Mouse (Mus musculus): ENCODE measurements around the gene Cop1. TPM values are rescaled to one million over a fixed set of nuclear protein-coding genes. Genes with fewer than 3 reads are reported as not detected.

The Cop1 gene
- total RNA-seq, 2 experiments from 2014 or later, result 134 to 154 TPM

- peak; percentile 55; the same call in 1 of the 2 replicates for ATAC-seq (replicated peaks; ENCODE audit: poor library complexity)
Observed at GRCm38 (mm10) chr1:159286833-159287232, 54.7 kb downstream of the Cop1 start.

DNA sequence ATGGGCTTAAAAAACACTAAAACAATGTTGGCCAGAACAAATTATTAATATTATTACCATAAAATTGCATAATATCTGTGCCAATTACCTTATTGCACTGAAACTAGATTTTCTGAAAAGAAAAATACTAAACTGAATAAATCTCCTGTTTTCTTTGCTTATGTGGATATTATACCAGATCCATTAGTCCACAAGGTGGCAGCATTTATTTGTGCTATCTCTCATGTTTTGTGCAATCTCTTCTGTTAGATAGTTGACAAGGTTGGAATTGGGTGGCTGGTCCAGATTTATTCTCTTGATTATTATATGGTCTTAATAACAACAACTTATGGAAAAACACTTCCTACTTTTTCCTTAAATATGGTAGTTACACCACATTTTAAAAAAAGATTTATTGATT lies 58.1 kb downstream of the Cop1 start:
- ATAC-seq (replicated peaks; ENCODE audit: poor library complexity), result peak; percentile 69

GRCm38 (mm10) chr1:159290859-159291258 lies 58.7 kb downstream of the Cop1 start:
- peak; percentile 68 for ATAC-seq (replicated peaks; ENCODE audit: poor library complexity)

DNA sequence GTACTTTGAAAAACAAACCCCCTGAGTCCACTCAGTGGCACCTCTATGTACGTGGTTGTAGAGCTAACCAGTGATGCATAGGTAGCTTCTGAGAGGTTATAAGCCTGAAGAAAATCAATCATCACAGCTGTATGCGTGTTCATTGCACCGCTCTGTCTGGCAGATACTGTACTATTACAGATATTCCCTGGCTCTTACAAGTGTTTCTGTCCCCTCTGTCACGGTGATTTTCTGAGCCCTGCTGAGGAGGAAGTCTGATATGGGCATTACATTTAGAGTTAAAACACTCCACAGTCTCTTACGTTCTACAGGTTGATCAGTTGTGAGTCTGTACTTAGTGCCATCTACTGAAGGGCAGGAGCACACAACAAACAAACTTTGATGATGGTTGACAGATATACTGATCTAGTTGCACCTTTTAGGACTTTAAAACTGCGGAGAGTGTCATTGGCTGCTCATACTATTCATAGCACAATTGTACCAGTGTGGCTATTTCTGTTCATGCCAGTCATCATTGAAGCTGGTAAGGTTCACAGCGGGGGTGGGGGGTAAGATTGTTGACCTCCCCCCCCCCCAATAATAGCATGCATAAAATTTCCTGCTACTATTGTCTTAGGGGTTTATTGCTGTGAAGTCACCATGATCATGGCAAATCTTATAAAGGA lies 69.4 kb downstream of the Cop1 start:
- no peak for ATAC-seq (replicated peaks; ENCODE audit: poor library complexity)

DNA sequence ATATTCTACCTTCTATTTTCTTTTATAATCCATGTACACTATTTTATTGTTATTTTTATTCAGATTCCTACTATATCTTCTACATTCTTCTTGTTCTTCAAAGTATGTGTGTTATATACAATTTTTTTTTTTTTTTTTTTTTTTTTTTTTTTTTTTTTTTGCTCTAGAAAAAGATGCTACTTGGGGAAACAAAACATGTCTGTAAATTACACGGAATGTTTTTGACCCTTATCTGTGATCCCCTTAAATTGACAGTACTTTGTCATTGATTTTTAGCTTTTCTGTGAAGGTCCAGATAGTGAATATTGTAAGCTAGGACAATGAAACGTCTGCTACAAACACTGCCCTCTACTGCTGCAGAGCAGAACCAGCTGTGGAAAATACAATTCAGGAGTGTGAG lies 81.5 kb downstream of the Cop1 start:
- ATAC-seq (replicated peaks; ENCODE audit: poor library complexity), result 0 out of 2 replicates have a peak, but pooled peaks have one; percentile 39

- ATAC-seq (replicated peaks; ENCODE audit: poor library complexity), result peak; percentile 42; the same call in 1 of the 2 replicates
Observed at GRCm38 (mm10) chr1:159322586-159322985, 90.5 kb downstream of the Cop1 start.

GRCm38 (mm10) chr1:159331008-159331407 lies 98.9 kb downstream of the Cop1 start:
- ATAC-seq (replicated peaks; ENCODE audit: poor library complexity), result no peak

DNA sequence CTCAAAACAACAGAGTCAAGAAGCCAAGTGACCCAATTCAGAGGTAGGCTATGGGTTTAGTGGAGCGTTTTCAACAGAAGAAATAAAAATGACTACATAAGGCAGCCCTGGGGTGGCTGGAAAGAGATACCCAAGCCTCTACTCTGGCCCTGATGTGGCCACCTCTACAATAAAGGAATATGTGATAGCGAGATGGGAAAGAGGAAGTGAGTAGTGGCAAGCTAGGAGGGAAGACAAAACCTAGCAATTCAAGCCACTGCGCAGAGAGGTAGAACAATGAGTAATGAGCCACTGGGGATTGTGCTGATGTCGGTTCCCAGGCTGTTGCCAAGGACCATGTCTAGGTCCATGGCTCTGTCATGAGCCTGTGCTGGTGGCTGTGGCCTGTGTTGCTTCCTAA lies 102.0 kb downstream of the Cop1 start:
- ATAC-seq (replicated peaks; ENCODE audit: poor library complexity), result peak; percentile 77

DNA sequence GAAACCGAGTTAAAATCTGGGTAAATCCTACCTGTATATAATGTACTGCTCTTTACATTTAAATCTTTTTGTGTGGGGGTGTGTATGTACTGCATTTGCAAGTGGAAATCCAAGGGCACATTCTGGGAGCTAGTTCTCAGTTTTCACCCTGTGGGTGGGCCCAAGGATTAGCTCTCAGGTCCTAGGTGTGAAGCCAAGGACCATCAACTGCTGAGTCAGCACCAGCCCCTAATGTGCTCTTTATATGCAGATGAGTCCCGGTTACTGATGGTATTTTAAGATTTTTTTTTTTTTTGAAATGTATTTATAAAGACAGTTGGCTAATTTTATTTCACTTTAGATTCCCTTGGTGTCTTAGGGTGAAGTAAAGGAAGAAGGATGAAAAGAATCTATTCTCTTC lies 110.2 kb downstream of the Cop1 start:
- no peak for ATAC-seq (replicated peaks; ENCODE audit: poor library complexity)

GRCm38 (mm10) chr1:159355027-159355570 lies 123.0 kb downstream of the Cop1 start:
- ATAC-seq (replicated peaks; ENCODE audit: poor library complexity), result peak; percentile 81

- no peak for ATAC-seq (replicated peaks; ENCODE audit: poor library complexity)
Observed at GRCm38 (mm10) chr1:159358713-159359112, 126.6 kb downstream of the Cop1 start.

- no peak; the same call in 1 of the 2 replicates for ATAC-seq (replicated peaks; ENCODE audit: poor library complexity)
Observed at GRCm38 (mm10) chr1:159371881-159372390, 139.8 kb downstream of the Cop1 start.

- ATAC-seq (replicated peaks; ENCODE audit: poor library complexity), result no peak
Observed at GRCm38 (mm10) chr1:159382218-159382617, 150.1 kb downstream of the Cop1 start.

- ATAC-seq (replicated peaks; ENCODE audit: poor library complexity), result no peak
Observed at GRCm38 (mm10) chr1:159382916-159383315, 150.8 kb downstream of the Cop1 start.

- no peak for ATAC-seq (replicated peaks; ENCODE audit: poor library complexity)
Observed at GRCm38 (mm10) chr1:159386458-159386857, 154.3 kb downstream of the Cop1 start.

DNA sequence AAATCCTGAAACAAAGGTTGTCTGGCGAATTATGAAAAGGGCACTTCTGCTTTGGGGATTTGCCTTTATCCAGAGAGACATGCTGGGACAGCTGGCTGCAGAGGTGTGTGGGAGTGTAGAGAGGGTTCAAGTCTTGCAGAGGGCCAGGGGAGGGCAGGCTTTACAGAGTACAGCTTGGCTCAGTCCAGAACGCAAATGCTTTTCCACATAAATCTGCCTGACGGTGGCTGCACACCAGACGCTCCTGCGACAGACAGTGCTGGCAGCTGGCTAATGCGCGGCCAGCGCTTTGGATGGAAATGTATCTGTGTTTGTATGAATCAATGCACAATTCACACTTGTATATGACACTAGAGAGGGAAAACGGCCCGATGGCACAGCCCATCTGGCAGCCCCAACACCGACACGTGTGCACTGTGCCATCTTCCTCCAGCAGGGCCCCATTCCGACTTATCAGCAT lies 156.5 kb downstream of the Cop1 start:
- no peak for ATAC-seq (replicated peaks; ENCODE audit: poor library complexity)

DNA sequence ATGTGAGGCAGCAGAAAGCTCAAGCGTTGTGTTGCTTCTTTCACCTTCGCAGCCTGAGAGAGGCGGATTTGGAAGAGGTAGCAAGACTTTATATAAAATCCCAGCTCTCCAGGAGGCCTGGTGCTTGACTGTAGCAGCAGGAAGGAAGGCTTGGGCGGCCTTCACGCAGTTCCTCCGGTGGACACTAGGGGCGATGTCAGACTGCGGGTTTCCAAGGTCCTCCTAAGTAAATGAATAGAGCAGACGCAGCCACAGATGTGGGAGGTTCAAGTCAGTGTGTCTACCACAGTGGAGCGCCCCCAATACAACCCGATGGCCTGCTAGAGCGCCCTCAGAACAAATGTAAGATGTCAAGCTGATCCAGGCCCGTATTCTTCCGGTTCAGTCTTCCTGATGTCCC lies 157.9 kb downstream of the Cop1 start:
- ATAC-seq (replicated peaks; ENCODE audit: poor library complexity), result peak; percentile 97

GRCm38 (mm10) chr1:159392667-159393066 lies 160.5 kb downstream of the Cop1 start:
- ATAC-seq (replicated peaks; ENCODE audit: poor library complexity), result no peak

GRCm38 (mm10) chr1:159393070-159393699 lies 161.1 kb downstream of the Cop1 start:
- no peak for ATAC-seq (replicated peaks; ENCODE audit: poor library complexity)

GRCm38 (mm10) chr1:159393931-159394330 lies 161.8 kb downstream of the Cop1 start:
- ATAC-seq (replicated peaks; ENCODE audit: poor library complexity), result no peak

DNA sequence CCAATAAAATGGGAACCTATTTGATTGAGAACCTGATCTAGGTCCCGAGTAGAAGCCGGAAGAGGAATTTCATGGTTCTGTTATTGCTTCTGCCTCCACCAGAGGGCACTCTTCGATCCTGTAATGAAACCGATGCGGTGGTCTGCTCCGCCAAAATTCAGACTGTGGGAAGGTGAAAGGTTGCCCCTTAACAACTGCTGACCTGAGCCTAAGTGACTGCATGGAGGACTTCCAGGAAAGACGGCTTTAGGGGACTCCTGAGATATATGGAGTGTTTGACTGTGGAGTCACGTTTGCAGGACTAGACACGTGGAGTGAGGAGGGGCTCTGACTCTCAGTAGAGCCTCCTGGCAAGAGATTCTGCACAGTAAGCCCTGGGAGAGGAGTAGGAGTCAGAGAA lies 164.4 kb downstream of the Cop1 start:
- peak; percentile 81 for ATAC-seq (replicated peaks; ENCODE audit: poor library complexity)
